Mouse (Mus musculus) lung, postnatal 0 days (tissue): Measurements from ENCODE around the gene Klhdc10.

ENCODE experiments used
- CTCF ChIP-seq: IDR thresholded peaks from 2 replicates; pipeline ENCODE4 v1.5.1; 2016; ENCODE audit warnings: antibody characterized with exemption, mild to moderate bottlenecking
- EP300 ChIP-seq: IDR thresholded peaks from 2 replicates; pipeline ENCODE4 v1.6.1; 2016; ENCODE audit warnings: antibody characterized with exemption, mild to moderate bottlenecking, control low read depth

- TF ChIP-seq EP300 = no peak
- TF ChIP-seq CTCF = no peak
These were observed 9.7 kb upstream of the Klhdc10 start for GRCm38 (mm10) chr6:30391996-30392395.
